Mouse (Mus musculus) C2C12 (cell line): Measurements from ENCODE around the gene Atg10.

ENCODE experiments used
- CEBPB ChIP-seq: IDR thresholded peaks from one replicate; pipeline ENCODE4 v1.6.1; 2011; ENCODE audit warnings: low read depth, mild to moderate bottlenecking, control low read depth, moderate library complexity
- CTCF ChIP-seq: IDR thresholded peaks from one replicate; pipeline ENCODE4 v1.5.1; 2011; ENCODE audit not compliant: control insufficient read depth, insufficient read depth, insufficient read length
- FOSL1 ChIP-seq: IDR thresholded peaks from one replicate; pipeline ENCODE4 v1.8.0; 2011; ENCODE audit warnings: mild to moderate bottlenecking, low read length; ENCODE audit not compliant: poor library complexity, insufficient read depth, severe bottlenecking
- MAX ChIP-seq: IDR thresholded peaks from one replicate; pipeline ENCODE4 v1.6.1; 2011; ENCODE audit warnings: mild to moderate bottlenecking, control low read depth
- MYOD1 ChIP-seq: IDR thresholded peaks from one replicate; pipeline ENCODE4 v1.6.1; 2011; ENCODE audit warnings: low read depth; ENCODE audit not compliant: control insufficient read depth, insufficient read length
- MYOG ChIP-seq: IDR thresholded peaks from one replicate; pipeline ENCODE4 v1.6.1; 2011; ENCODE audit not compliant: control insufficient read depth, insufficient read length; ENCODE audit errors: extremely low read depth
- USF1 ChIP-seq: IDR thresholded peaks from one replicate; pipeline ENCODE4 v1.6.1; 2011; ENCODE audit warnings: low read depth, mild to moderate bottlenecking, control low read depth, moderate library complexity

DNA sequence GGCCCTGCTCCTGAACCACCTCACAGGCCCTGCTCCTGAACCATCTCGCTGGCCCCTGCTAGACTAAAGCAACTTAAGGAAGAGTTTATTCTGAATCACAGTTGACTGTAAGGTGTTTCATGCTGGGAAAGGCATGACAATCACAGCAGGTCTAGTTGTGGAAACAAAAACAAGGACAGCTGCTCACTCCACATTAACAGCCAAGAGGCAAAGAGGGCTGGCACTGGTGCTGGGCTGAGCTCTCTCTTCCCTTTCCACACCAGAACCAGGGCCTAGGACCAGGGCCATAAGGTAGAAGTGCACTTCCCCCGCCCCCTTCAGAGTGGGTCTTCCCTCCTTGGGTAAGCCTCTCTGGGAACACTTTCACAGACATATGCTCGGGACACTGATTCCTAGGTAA lies 48.4 kb downstream of the Atg10 start:
- TF ChIP-seq CTCF: no peak
- no peak for TF ChIP-seq USF1
- no peak for TF ChIP-seq MYOG
- TF ChIP-seq MAX: no peak
- TF ChIP-seq CEBPB: no peak
- no peak for TF ChIP-seq MYOD1
- TF ChIP-seq FOSL1: no peak
